Mouse (Mus musculus) embryo, embryonic 9.5 days (tissue): ENCODE data around the gene Slc25a17.
A peak's percentile ranks its signal among the peaks of the same experiment; 100 is the strongest.

Source experiments
- DNase-seq: peaks from one replicate; pipeline ENCODE4 v3.0.0-alpha.2; 2017; ENCODE audit errors: extremely low spot score

Gene Slc25a17

GRCm38 (mm10) chr15:81360345-81361021, at the start of gene Slc25a17:
Gene Slc25a17, minus strand, starts transcription at chr15:81360812.
- DNase-seq, result peak; percentile 96

GRCm38 (mm10) chr15:81408199-81408598, 47.6 kb upstream of the Slc25a17 start, which contains the start of gene Dnajb7:
Gene Dnajb7, minus strand, starts transcription at chr15:81408299.
- DNase-seq, result no peak

GRCm38 (mm10) chr15:81405008-81405407, 44.4 kb upstream of the Slc25a17 start:
- no peak for DNase-seq

- peak; percentile 96 for DNase-seq
These were observed 39.2 kb upstream of the Slc25a17 start, which contains the start of the genes St13 and Xpnpep3 for GRCm38 (mm10) chr15:81399638-81400315. Gene St13, minus strand, starts transcription at chr15:81400077. Gene Xpnpep3, plus strand, starts transcription at chr15:81400138.

GRCm38 (mm10) chr15:81399297-81399637, 38.7 kb upstream of the Slc25a17 start:
- no peak for DNase-seq

- no peak for DNase-seq
These were observed 37.6 kb upstream of the Slc25a17 start for GRCm38 (mm10) chr15:81398189-81398588.

GRCm38 (mm10) chr15:81394211-81394915, 33.8 kb upstream of the Slc25a17 start:
- no peak for DNase-seq

GRCm38 (mm10) chr15:81392997-81393396, 32.4 kb upstream of the Slc25a17 start:
- DNase-seq, result no peak

GRCm38 (mm10) chr15:81386327-81386726, 25.7 kb upstream of the Slc25a17 start:
- no peak for DNase-seq

GRCm38 (mm10) chr15:81378845-81379244, 18.2 kb upstream of the Slc25a17 start:
- DNase-seq, result no peak

- no peak for DNase-seq
These were observed 14.0 kb upstream of the Slc25a17 start for GRCm38 (mm10) chr15:81374621-81375020.

GRCm38 (mm10) chr15:81370356-81370755, 9.7 kb upstream of the Slc25a17 start:
- DNase-seq, result no peak

- no peak for DNase-seq
These were observed 8.0 kb upstream of the Slc25a17 start for GRCm38 (mm10) chr15:81368601-81369000.

GRCm38 (mm10) chr15:81366241-81366640, 5.6 kb upstream of the Slc25a17 start:
- no peak for DNase-seq

GRCm38 (mm10) chr15:81365246-81365645, 4.6 kb upstream of the Slc25a17 start:
- DNase-seq, result no peak

- DNase-seq, result no peak
These were observed 3.7 kb upstream of the Slc25a17 start for GRCm38 (mm10) chr15:81364271-81364670.

- DNase-seq, result no peak
These were observed 1.9 kb upstream of the Slc25a17 start for GRCm38 (mm10) chr15:81362501-81362900.

- DNase-seq, result no peak
These were observed 904 bp upstream of the Slc25a17 start for GRCm38 (mm10) chr15:81361417-81362015.

GRCm38 (mm10) chr15:81361022-81361404, 401 bp upstream of the Slc25a17 start:
- no peak for DNase-seq

- no peak for DNase-seq
These were observed 1.2 kb downstream of the Slc25a17 start for GRCm38 (mm10) chr15:81359421-81359820.

- DNase-seq, result no peak
These were observed 1.7 kb downstream of the Slc25a17 start for GRCm38 (mm10) chr15:81358943-81359342.

- DNase-seq, result no peak
These were observed 3.7 kb downstream of the Slc25a17 start for GRCm38 (mm10) chr15:81356946-81357345.
